Mouse (Mus musculus) liver, postnatal 0 days (tissue): ENCODE results near the gene Tead3.

Experiments
- CTCF ChIP-seq: sonication (generic); IDR thresholded peaks from 2 replicates; pipeline ENCODE4 v1.5.1; 2016; ENCODE audit warnings: antibody characterized with exemption, low read depth
- EP300 ChIP-seq: IDR thresholded peaks from 2 replicates; pipeline ENCODE4 v1.6.1; 2016; ENCODE audit warnings: antibody characterized with exemption, low read depth, mild to moderate bottlenecking

DNA sequence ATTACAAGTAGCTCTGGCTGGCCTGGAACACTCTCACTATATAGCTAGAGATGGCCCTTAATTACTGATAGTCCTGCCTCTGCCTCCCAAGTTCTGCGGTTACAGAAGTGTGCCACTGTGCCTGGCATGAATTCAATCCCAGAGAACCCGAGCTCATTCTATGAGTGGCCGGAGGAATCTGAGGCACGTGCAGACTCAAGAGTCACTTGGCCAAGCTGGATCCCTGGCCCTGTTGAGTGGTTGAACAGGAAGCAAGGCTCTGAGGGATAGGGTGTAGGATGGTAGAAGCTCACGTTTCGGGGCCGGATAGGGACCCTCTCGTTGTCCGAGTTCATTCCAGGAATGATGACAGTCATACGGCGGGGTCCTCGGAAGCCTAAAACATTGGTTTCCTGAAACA, 5.3 kb upstream of the Tead3 start:
- TF ChIP-seq CTCF: no peak
- no peak for TF ChIP-seq EP300
